Mouse (Mus musculus): ENCODE measurements around the gene Plp2. TPM values are rescaled to one million over a fixed set of nuclear protein-coding genes. Genes with fewer than 3 reads are reported as not detected.
"Not testable (repeated sequence)": the region's sequence is repeated elsewhere in the genome, so short reads cannot be mapped to it uniquely, and the experiment has no call there.

Gene Plp2
- polyA plus RNA-seq (2011; ENCODE audit: insufficient read length, low read depth, missing spikeins), result 305 and 316 TPM in 2 replicates

- H3K27ac ChIP-seq (ENCODE audit: insufficient read depth, low read length), result peak within 1 kb of the TSS; percentile 86
- H3K4me3 ChIP-seq (ENCODE audit: insufficient read depth, low read length), result peak within 1 kb of the TSS; percentile 63
- H3K4me1 ChIP-seq (ENCODE audit: control insufficient read depth, insufficient read depth, low read length), result peaks cover 2% of the 10 kb centered on the region
- TF ChIP-seq POLR2A (IDR thresholded peaks at IDR 0.05; ENCODE audit: low read depth, low read length) (peak; percentile 40), CTCF (IDR thresholded peaks at IDR 0.05; ENCODE audit: borderline replicate concordance, insufficient read depth, low read length) (no peak)
Measured at GRCm38 (mm10) chrX:7670921-7671623, at the start of gene Plp2. Gene Plp2 (minus strand): TSS chrX:7671390.

- H3K4me1 ChIP-seq (ENCODE audit: control insufficient read depth, insufficient read depth, low read length); H3K27ac ChIP-seq (ENCODE audit: insufficient read depth, low read length); H3K4me3 ChIP-seq (ENCODE audit: insufficient read depth, low read length): not testable (repeated sequence)
Measured at GRCm38 (mm10) chrX:7716058-7716457, 44.9 kb upstream of the Plp2 start.

GRCm38 (mm10) chrX:7714135-7714899, 43.1 kb upstream of the Plp2 start, which contains the start of gene Wdr45:
Gene Wdr45 (plus strand): TSS chrX:7714333.
- TF ChIP-seq POLR2A (IDR thresholded peaks at IDR 0.05; ENCODE audit: low read depth, low read length), result peak; percentile 58
- H3K4me1 ChIP-seq (ENCODE audit: control insufficient read depth, insufficient read depth, low read length); H3K27ac ChIP-seq (ENCODE audit: insufficient read depth, low read length): not testable (repeated sequence)
- H3K4me3 ChIP-seq (ENCODE audit: insufficient read depth, low read length), result peak within 1 kb of the TSS; percentile 56

- not testable (repeated sequence) for H3K27ac ChIP-seq (ENCODE audit: insufficient read depth, low read length); H3K4me1 ChIP-seq (ENCODE audit: control insufficient read depth, insufficient read depth, low read length)
- H3K4me3 ChIP-seq (ENCODE audit: insufficient read depth, low read length), result peak overlapping the region; percentile 56
Measured at GRCm38 (mm10) chrX:7713764-7714134, 42.6 kb upstream of the Plp2 start.

GRCm38 (mm10) chrX:7696954-7697381, 25.8 kb upstream of the Plp2 start, which contains the start of gene Gpkow:
Gene Gpkow (plus strand): TSS chrX:7697131.
- H3K4me1 ChIP-seq (ENCODE audit: control insufficient read depth, insufficient read depth, low read length), result no peaks in the 10 kb centered on the region; the same call in 1 of the 2 replicates
- H3K27ac ChIP-seq (ENCODE audit: insufficient read depth, low read length), result no peak within 1 kb of the TSS
- peak; percentile 63 for TF ChIP-seq POLR2A (IDR thresholded peaks at IDR 0.05; ENCODE audit: low read depth, low read length)
- no peak for TF ChIP-seq CTCF (IDR thresholded peaks at IDR 0.05; ENCODE audit: borderline replicate concordance, insufficient read depth, low read length)
- H3K4me3 ChIP-seq (ENCODE audit: insufficient read depth, low read length), result peak within 1 kb of the TSS; percentile 77

- no peaks in the 10 kb centered on the region; the same call in 1 of the 2 replicates for H3K4me1 ChIP-seq (ENCODE audit: control insufficient read depth, insufficient read depth, low read length)
- no peak overlapping the region for H3K27ac ChIP-seq (ENCODE audit: insufficient read depth, low read length)
- H3K4me3 ChIP-seq (ENCODE audit: insufficient read depth, low read length), result no peak overlapping the region
- TF ChIP-seq POLR2A (IDR thresholded peaks at IDR 0.05; ENCODE audit: low read depth, low read length), result no peak
- no peak for TF ChIP-seq CTCF (IDR thresholded peaks at IDR 0.05; ENCODE audit: borderline replicate concordance, insufficient read depth, low read length)
Measured at GRCm38 (mm10) chrX:7696520-7696919, 25.3 kb upstream of the Plp2 start.

- no peak overlapping the region for H3K4me3 ChIP-seq (ENCODE audit: insufficient read depth, low read length)
- H3K4me1 ChIP-seq (ENCODE audit: control insufficient read depth, insufficient read depth, low read length), result no peaks in the 10 kb centered on the region
- TF ChIP-seq POLR2A (IDR thresholded peaks at IDR 0.05; ENCODE audit: low read depth, low read length) (no peak), CTCF (IDR thresholded peaks at IDR 0.05; ENCODE audit: borderline replicate concordance, insufficient read depth, low read length) (no peak)
- no peak overlapping the region for H3K27ac ChIP-seq (ENCODE audit: insufficient read depth, low read length)
Measured at GRCm38 (mm10) chrX:7692862-7693261, 21.7 kb upstream of the Plp2 start.

GRCm38 (mm10) chrX:7690486-7690885, 19.3 kb upstream of the Plp2 start:
- Histone ChIP-seq H3K4me1 (ENCODE audit: control insufficient read depth, insufficient read depth, low read length) (no peaks in the 10 kb centered on the region), H3K27ac (ENCODE audit: insufficient read depth, low read length) (no peak overlapping the region), H3K4me3 (ENCODE audit: insufficient read depth, low read length) (no peak overlapping the region)
- TF ChIP-seq CTCF (IDR thresholded peaks at IDR 0.05; ENCODE audit: borderline replicate concordance, insufficient read depth, low read length), result no peak
- no peak for TF ChIP-seq POLR2A (IDR thresholded peaks at IDR 0.05; ENCODE audit: low read depth, low read length)

GRCm38 (mm10) chrX:7688321-7688720, 17.1 kb upstream of the Plp2 start:
- TF ChIP-seq POLR2A (IDR thresholded peaks at IDR 0.05; ENCODE audit: low read depth, low read length), result no peak
- TF ChIP-seq CTCF (IDR thresholded peaks at IDR 0.05; ENCODE audit: borderline replicate concordance, insufficient read depth, low read length), result no peak
- no peak overlapping the region for H3K27ac ChIP-seq (ENCODE audit: insufficient read depth, low read length)
- H3K4me3 ChIP-seq (ENCODE audit: insufficient read depth, low read length), result no peak overlapping the region
- no peaks in the 10 kb centered on the region for H3K4me1 ChIP-seq (ENCODE audit: control insufficient read depth, insufficient read depth, low read length)

- H3K27ac ChIP-seq (ENCODE audit: insufficient read depth, low read length), result no peak within 1 kb of the TSS
- H3K4me3 ChIP-seq (ENCODE audit: insufficient read depth, low read length), result no peak within 1 kb of the TSS
- no peaks in the 10 kb centered on the region for H3K4me1 ChIP-seq (ENCODE audit: control insufficient read depth, insufficient read depth, low read length)
- no peak for TF ChIP-seq POLR2A (IDR thresholded peaks at IDR 0.05; ENCODE audit: low read depth, low read length)
- no peak for TF ChIP-seq CTCF (IDR thresholded peaks at IDR 0.05; ENCODE audit: borderline replicate concordance, insufficient read depth, low read length)
Measured at GRCm38 (mm10) chrX:7680864-7681263, 9.7 kb upstream of the Plp2 start, which contains the start of gene Magix. Gene Magix (minus strand): TSS chrX:7681251.
